Mouse (Mus musculus) thymus, postnatal 14 days (tissue): Measurements from ENCODE around the gene Ap1m1.

Experiments used
- DNase-seq: peaks from one replicate; pipeline ENCODE4 v3.0.0; 2021

The Ap1m1 gene

DNA sequence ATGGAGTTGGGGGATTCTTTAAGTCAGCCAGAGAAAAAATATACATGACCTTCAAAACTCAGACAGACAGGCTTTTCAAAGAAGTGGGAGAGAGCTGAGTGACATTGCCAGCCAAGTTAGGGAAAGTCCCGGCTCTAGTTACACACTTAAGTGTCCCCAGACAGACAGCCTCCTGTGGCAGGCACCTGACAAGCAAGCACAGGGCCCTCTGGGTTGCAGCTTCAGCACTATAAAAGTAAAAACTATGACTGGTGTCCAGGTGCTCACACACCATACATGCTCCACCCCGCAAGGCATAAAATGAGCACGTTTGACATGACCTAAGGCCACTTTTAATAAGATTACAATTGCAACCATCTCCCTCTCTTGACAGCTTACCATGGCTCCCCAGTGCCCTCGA is 20.8 kb downstream of the Ap1m1 start:
- DNase-seq: no peak

DNA sequence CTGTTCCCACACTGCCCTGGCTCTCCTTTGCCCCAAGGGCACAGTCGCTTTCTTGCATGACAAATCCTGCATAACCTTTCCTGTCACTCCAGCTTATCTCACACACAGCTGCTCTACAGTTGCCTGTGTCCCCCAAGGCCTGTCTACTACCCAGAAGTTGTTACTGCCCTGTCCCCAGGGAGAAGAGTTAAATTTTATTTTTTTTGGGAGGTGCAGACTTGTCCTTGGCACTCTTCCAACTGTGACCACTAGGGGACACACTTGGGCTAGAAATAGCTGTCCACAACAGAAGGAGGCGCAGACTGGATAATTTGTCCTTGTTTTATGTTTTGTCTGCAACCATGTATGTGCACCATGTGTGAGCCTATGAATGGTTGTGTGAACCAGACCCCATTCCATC is 21.2 kb downstream of the Ap1m1 start:
- peak; percentile 83 for DNase-seq

DNA sequence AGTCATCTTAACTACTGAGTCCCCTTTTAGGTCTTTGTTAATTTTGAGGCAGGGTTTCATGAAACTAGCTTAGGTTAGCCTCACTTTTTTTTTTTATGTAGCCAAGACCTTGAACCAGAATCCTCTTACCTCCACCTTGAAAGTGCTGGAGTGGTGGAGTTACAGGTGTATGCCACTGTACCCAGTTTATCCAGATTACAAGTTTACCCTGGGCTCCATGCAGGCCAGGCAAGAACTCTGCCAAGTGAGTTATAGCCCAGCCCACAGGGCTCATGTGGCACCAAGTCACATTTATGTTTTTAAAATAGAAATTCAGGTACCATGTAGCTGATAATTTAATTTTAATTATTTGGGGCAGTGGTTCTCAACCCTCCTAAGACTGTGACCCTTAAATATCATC is 21.6 kb downstream of the Ap1m1 start:
- DNase-seq: no peak

DNA sequence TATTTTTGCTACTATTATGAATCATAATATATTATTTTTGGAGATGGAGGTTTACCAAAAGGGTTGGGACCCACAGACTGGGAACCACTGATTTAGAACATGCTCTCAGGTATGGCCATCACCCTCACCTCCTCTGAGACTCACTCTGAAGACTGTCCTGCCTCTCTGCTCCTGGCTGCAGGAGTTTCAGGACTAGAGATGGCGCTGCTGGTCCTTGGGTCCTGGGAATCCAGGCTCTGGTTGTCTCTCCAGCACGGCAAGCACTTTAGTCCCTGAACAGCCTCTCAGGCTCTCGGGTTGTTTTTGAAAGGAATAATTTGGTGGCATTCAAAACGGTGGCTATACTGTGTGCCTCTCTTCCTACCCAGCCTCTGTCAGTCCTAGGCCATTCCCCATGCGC is 22.1 kb downstream of the Ap1m1 start:
- no peak for DNase-seq

DNA sequence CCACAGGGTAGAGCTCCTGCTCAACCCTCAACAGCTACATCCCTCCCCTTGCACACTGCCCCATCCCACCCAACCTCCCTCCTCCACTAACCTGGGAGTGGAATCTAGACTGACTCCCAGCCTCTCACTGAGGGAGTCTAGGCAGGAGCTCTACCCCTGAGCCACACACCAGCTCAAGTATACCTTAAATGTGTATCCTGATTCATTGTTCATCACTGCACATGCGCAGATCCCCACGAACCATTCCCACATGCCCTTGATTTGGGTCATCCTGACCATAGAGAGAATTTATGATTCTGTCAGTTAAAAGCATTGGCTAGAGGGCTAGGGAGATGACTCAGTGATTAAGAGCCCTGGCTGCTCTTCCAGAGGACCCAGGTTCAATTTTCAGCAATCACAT is 22.9 kb downstream of the Ap1m1 start:
- no peak for DNase-seq

DNA sequence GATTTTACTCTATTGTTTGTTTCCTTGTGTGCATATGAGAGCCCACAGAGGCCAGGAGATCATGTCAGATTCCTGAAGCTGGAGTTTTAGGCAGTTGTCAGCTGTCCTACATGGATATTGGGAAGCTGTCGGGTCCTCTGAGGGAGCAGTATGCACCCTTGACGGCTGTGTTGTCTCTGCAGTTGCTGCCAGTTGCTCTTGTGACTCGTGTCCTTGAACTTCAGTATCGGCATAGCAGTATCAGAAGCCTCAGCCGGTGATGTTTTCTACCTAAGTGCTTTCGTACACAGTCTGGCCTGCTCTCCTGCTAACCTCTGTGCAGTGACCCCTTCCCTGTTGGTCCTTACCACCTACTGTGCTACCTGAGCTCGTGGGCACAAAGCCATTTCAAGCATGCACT is 23.6 kb downstream of the Ap1m1 start:
- DNase-seq: no peak

DNA sequence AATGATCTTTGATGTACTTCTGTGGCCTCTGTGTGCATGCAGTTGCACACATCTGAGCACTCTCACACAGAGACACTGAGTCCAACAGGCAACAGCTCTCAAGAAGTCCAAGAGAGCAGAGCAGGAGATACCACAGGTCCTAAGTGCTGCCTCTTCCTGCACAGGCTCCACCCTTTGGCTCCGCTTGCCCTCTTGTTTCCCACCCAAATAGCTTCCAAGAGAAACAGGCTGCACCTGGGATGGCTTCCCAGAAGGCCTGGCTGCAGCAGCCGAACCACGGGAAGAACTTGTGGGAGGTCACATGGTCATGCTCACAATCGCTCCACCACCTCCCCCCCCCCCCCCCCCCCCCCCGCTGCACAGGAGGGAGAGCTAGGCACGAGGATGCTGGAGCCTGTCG is 25.5 kb downstream of the Ap1m1 start:
- no peak for DNase-seq

DNA sequence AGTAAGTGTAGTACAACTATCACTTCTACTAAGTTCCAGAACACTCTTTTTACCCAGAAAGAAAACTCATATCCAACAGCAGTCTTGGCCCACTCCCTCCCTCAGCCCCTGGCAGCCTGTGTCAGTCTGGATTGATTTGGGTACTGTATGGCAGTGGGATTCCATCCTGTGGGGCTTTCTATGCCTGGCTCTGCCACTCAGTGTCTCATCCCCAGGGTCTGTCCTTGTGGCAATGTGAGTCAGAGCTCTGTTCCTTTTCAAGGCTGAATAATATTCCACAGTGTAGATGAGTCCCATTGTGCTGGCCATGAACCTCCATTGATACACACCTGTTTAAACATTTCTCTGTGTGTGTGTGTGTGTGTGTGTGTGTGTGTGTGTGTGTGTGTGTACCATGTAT is 26.9 kb downstream of the Ap1m1 start:
- no peak for DNase-seq

DNA sequence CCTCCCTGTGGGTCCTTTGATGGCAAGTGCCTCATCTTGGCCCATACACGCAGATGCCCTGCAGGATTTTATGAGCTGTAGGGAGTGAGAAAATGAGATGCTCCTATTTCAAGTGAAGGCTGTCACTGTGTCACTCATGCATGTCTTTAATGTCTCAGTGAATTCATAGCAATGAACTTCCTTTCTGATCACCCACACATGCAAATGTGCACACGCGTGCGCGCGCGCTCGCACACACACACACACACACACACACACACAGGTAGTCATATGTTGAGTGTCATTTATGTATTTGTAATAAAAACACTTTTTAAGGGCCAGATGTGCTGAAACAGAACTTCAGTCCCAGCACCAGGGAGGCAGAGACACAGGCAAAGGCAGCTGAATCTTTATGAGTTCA is 27.3 kb downstream of the Ap1m1 start:
- no peak for DNase-seq

DNA sequence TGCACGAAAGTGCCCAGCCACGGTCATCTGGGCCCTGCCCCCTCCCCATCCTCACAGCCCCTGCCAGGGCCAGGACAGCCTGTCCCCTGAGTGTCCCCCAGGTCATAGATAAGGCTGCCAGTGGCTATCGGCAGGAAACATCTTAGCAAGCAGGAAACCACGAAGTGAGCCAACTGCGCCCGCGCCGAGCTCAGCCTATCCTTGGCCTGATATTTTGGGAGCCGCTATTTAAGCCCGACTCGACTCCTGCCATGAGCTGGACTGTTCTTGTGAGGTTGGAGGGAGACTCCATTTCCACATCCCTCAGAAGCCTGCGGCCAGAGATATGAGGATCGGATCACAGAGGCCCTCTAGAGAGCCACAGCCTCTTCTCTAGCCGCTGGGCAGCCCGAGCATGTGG is 28.5 kb downstream of the Ap1m1 start:
- DNase-seq: no peak

DNA sequence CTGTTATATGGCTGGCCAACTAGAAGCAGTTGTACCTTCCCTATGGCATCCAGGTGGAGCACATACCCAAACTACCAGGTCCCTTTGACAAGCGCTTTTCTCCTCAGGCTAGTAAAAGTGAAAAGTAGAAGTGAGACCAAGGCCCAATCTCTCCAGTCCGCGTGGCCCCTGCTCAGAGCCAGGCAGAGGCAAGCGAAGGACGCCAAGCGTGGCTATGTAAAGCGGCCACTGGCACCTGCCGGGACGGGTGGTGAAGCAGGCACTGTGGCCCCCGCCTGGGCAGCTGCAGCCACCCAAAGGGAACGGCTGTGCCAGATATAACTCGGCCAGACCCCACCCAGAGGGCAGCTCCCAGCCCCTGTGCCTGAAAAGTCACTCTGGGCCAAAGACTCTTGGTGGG is 30.8 kb downstream of the Ap1m1 start:
- DNase-seq: no peak

DNA sequence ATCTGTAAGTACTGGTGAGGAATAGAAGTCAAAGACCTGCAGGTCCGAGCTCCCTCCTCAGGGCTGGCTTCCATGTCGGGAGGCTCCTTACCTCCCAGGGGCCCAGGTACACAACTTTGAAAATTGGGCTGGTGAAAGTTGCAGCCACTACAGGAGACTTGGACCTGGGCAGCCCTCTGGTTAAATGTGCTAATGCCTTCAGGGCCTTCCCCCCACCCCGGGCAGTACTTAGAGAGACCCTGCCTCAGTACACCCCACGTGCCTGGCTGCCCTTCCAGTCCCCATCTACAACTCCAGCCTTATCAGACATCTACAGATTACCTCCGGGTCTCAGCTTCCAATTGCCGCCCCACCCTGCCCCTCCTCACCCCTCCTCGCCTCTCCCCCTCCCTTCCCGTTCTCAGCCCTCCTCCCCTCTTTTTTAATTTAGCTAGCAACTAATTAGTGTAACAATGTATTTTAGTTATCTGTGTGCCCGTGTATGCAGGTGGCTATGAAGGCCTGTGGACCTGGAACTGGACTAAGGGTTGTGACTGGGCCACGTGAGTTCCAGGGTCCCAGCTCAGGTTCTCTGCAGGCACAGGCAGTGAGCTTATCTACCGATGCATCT is 31.3 kb downstream of the Ap1m1 start:
- DNase-seq: no peak

DNA sequence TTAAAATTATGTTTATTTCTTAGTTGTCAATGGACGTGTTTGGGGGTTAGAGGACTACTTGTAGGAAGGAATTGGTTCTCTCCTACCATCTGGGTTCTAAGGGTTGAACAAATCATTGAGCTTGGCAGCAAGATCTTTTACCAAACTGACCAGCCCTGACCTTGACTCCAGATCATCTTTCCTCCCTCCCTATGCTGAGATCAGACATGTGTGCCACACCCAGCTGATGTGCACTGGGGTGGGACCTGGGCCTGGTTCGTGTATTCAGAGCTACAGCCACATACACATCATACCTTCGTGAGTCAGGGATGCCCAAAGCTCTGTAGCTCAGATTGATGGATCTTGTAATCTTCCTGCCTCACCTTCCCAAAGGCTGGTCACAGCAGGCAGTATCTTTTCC is 31.9 kb downstream of the Ap1m1 start:
- no peak for DNase-seq

DNA sequence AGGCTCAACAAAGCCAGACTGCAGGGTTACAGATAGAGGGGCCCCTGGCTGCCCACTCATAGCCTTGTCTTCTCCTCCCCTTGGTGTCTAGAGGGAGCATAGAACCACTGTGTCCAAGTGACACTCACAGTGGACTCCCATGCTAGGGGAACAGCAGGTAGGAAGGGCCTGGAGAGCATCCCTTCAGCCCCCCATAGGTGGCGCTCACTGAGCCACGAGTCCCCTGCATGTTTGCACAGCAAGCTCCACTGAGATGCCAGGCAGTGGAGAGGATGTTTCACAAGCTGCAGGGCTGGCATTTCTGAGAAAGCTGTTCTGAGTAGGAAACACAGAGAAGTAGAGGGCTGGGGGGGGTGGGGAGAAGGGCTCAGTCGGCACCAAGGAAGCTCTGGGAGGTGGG is 32.5 kb downstream of the Ap1m1 start:
- peak; percentile 90 for DNase-seq

DNA sequence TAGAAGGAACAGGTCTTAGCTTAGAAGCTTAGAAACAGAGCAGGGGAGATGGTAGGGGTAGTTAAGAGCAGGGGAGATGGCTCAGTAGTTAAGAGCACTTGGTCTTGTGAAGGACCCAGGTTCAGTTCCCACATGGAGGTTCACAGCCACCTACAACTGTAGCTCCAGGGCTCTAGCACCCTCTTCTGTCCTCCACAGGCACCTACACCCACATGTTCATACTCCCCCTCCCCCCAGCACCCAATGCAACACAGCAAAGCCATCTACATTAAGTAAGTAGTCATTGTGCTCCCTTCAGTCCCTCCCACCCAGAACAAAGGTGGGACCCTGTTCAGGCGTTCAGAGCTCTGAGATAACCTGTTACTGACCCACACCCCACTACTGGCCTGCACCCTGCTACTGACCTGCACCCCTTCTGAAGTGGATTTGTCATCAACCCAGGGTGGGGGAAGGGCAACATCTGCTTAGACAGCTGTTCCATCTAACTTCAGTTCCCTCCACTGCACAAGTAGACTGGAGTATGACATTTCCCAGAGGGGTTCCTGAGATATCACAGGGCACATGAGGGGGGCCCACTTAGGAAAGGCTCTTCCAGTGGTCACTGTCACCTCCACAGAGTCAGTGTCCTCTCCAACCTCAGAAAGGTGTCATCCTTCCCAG is 33.4 kb downstream of the Ap1m1 start:
- peak; percentile 40 for DNase-seq

DNA sequence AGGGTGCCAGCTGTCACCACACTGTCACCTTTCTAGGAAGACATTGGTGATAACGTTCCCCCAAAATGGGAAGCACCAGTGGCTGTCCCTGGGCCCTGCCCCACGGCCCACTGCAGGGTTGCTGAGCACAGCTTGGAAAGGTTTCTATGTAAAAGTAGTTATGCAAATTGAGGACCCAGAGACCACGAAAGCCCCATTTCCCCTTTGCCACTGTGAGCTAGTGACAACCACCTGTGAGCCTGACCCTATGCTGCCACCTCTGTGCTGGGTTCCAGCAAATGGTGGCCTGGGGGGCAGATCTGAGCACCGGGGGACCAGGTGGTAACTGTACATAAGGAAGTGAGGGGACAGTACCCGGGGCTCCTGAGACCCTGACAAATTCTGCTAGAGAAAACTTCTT is 34.0 kb downstream of the Ap1m1 start:
- DNase-seq: peak; percentile 40

DNA sequence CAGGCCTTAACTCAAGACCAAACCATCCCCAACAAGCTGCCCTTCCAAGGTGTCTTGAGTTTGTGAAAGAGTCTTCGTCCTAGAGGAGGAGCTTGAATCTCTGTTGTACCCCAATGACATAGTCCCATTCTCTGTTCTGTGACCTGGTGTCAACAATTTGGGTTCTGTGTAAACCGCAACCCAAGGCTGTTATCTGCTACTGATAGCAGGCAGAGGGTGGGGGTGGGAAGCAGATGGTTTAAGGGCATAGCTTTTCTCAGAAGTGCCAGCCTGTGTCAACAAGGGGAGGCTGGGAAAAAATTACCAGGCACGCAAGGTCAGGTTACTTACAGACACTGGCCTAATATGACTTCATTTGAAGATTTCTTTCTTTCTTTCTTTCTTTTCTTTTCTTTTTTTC is 37.4 kb downstream of the Ap1m1 start:
- no peak for DNase-seq

DNA sequence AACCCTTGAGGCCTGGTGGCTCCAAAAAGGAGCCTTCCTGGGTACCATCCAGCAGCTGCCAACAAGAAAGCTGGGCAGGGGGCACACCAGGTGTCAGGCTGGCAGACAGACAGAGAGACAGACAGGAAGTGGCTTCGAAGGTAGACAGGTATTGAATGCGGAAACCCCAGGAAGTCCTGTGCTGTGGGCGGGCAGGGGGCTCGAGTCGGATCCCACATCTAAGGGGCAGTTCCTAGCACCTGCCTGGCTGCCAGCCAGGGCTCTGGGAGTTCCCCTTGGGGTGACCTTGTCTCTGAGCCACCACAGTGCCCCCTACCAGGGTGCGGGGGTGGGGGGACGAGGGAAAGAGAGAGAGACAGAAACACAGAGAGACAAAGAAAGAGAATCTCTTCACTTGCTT is 39.3 kb downstream of the Ap1m1 start:
- DNase-seq: peak; percentile 92

DNA sequence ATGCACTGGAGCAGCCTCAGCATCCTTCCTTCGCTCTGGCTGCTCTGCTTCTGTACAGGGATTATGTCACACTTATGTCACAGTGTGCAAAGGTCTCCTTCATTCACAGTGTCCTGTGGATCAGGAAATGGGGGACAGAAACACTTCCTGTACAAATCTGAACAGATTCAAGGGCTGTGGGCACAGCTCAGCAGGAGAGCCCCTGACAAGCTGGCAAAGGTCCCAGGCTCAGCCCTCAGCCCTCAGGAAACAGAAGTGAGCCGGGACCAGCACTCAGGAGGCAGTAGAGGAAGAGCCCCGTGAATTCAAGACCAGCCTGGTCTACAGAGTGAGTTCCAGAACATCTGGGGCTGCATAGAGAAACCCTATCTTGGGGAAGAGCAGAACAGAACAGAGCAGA is 41.8 kb downstream of the Ap1m1 start:
- DNase-seq: no peak

DNA sequence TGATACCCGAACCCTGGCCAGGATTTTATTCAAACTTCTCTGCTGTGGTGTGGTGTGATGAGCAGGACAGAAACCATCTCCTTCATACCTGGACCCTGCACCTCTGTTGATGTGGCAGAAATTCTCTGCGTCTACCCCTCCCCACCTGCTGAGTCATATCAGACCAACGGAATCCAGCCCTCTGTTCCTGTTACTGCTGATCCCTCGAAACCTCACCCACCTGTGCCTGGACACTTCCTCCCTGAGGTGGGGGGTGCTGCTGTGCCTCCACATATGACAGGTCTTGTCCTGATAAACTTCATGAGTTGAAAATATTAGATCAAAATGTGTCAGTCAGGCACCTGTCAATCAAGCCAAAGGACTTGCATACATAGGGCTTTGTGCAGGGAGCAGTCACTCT is 45.5 kb downstream of the Ap1m1 start:
- no peak for DNase-seq

DNA sequence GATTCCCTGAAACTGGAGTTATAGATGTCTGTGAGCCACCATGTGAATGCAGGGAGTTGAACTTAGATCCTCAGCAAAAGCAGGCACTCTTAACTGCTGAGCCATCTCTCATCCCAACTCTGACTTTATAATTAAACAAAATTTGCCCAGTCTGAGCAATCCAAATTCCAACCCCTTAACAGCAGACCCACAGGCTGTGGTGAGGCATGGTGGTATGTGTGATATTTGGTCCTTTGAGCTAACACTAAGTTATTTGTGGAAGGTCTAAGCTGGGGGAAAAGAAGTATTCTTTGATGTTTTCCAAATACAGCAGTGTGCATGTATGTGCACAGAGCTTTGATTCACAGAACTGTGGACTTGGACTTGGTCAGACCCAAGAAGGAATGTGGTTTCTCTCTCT is 49.2 kb downstream of the Ap1m1 start:
- DNase-seq: no peak

DNA sequence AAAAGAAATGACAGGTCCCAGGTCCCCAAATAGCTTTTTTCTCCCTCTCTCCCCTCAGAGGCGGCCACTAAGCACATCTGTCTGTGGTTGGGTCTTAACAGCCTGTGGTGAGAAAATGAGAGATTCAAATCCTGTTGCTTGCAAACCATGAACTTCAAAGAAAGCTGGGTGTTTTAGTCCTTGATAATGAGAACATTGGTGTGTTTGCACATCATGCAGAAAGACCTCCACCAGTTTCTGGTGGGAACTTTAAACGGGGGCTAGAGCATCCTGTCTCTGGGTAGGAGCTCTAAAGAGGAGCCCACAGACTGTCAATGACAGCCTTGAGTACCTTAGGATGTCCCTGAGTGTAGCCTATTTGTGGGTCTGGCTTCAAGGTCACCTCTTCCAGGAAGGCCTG is 51.3 kb downstream of the Ap1m1 start:
- no peak for DNase-seq

DNA sequence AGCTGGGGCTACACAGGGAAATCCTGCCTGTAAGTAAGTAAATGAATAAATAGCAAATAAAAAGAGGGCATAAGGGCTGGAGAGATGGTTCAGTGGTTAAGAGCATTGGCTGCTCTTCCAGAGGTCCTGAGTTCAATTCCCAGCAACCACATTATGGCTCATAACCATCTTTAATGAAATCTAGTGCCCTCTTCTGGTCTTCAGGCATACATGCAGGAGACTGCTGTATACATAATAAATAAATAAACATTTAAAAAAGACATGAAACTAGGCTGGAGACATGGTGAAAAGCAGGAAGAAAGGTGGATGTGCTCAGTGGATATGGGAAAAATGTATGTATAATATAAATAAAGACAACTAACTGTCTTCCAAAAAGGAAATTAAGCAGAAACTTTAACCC is 53.5 kb downstream of the Ap1m1 start:
- no peak for DNase-seq

DNA sequence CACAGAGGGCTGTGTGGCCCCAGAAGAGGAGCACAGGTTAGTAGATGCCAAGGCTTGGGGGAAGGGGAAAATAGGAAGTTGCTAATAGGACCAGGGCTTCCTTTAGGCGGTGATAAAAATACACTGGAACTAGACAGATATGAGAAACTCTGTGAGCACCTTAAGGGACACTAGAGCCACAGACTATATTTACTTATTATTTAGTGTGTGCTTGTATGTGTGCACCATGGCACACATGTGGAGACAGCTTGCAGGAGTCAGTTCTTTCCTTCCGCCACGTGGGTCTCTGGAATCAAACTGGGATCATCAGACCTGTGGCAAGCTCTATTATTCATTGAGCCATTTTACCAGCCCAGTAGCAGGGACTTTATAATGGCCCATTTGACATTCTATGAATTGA is 55.3 kb downstream of the Ap1m1 start:
- DNase-seq: no peak

DNA sequence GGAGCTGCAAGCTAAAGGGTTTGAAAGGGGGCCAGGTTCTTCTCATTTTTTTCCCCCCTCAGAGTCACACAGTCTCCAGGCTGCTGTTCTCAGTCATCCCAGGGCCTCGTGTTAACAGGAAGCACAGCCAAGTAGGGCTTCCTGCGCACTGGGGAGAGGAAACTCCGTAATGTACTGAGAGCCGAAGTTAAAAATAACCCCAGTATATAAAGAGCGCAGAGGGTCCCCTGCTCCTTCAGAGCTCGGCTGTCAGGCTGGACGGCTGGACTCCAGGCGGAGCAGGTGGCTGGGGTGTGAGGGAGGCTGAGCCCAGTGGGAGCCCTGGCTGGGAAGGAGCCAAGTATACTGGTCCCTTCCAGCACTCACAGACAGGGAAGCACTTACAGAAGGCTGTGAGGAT is 55.9 kb downstream of the Ap1m1 start:
- DNase-seq: peak; percentile 67
